Mouse (Mus musculus): Measurements from ENCODE around the gene Srsf1.

Srsf1 gene

GRCm38 (mm10) chr11:88073343-88073875, 26.2 kb downstream of the Srsf1 start:
- DNase-seq: no peak

DNA sequence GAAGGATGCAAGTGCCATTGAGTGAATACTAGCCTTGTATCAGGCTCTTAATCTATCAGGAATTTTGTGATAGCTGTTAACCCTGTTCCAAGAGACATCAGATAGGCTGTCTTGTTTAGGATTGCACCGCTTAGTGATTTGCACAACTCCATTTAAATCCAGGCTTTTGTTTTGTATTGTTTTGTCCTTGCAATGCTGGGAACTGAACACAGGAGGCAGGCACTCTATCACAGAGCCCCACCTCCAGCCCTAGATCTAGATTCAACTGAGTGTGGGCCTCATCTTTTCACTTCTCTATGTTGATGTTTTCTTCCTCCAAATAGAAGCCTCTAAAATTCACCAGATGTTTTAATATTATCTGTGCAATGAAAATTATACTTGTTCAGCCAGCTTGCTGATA, 28.5 kb downstream of the Srsf1 start:
- DNase-seq: no peak

- peak; percentile 40 for DNase-seq
Measured at GRCm38 (mm10) chr11:88076394-88076793, 29.2 kb downstream of the Srsf1 start.

DNA sequence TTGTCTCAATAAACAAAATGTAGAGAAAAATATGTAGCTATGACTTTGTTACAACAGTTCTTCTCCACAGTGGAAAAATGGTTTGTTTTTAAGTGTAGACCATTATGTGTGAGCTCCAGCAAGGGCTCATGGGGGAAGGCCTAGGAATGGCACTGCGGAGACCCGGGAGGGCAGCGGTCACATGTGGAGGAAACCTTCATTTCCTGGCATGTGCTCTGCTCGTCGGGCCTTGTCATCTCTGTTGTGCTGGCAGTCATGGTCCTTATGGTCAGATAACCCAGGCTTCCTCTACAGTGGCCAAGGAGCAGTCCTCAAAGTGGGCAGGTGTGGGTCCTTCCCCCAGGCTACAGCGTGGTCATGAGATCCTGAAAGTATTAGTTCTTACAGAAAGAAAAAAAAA, 36.5 kb downstream of the Srsf1 start:
- no peak for DNase-seq

DNA sequence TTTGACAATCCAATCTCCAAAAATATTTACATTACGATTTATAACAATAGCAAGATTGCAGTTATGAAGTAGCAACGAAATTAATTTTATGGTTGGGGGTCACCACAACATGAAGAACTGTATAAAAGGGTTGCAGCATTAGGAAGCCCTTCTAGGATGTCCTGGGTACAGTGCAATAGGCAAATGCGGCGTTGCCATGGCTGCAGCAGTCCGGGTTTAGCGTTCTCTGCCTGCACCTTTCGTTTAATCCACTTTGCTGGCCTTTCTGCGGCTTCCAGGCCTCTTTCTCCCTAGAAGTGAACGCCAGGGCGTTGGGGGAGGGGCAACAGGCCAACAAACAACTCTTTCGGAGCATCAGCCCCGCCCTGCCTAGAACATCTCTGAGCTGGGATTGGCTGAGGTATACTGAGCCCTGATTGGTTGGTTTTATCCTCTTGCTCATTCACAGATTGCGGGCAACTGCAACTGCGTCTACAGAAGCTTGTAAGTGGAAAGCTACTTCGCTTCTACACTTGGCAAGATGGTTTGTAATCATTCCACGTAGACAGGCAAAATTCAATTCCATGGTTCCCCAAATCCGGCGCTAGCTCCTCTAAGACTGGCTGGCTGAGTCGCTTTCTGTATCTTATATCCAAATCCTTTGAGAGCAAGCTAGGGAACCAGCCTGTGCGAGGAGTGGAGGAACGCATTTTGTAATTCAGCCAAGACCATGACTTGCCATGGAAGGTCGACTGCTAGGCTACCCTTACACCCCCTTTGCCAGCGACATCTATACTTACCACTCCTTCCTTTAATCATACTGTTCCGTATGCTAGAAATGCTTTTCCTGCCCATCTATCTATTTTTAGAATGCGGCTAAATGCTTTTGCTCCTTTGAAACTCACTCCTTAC, 39.8 kb downstream of the Srsf1 start:
- DNase-seq: peak; percentile 94

GRCm38 (mm10) chr11:88089150-88089549, 42.0 kb downstream of the Srsf1 start:
- DNase-seq: no peak

GRCm38 (mm10) chr11:88090293-88090692, 43.1 kb downstream of the Srsf1 start:
- DNase-seq: no peak

- no peak for DNase-seq
Measured at GRCm38 (mm10) chr11:88091949-88092348, 44.8 kb downstream of the Srsf1 start.

GRCm38 (mm10) chr11:88097173-88097572, 50.0 kb downstream of the Srsf1 start:
- no peak for DNase-seq

- DNase-seq: no peak
Measured at GRCm38 (mm10) chr11:88098021-88098729, 51.0 kb downstream of the Srsf1 start, which contains the start of gene Cuedc1. TSS of gene Cuedc1 (plus strand) at chr11:88098058.

- peak; percentile 57 for DNase-seq
Measured at GRCm38 (mm10) chr11:88098787-88099598, 51.8 kb downstream of the Srsf1 start.

DNA sequence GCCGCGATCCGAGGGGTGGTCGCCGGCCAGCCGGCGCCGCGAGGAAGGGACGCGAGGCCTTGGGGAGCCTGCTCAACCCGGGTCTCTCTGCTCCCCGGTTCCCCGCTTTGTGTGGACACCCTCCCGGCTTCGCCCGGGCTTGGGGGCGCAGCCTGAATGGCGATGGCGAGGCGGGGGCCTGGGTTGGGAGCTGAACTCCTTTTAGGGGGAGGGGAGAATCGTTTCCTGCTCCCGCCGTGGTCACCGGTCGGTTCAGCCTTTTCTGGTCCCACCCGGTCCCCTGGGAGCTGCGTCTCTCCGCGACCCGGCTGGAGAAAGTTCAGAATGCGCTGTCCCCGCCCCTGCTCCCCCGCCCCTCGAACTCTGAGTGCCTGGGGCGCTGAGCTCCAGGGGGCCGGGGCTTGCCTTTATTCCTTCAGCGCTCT, 52.4 kb downstream of the Srsf1 start:
- DNase-seq: no peak

GRCm38 (mm10) chr11:88100170-88100569, 53.0 kb downstream of the Srsf1 start:
- DNase-seq: no peak

Data from layer of hippocampus, adult 9-11 months (tissue).